Mouse (Mus musculus) MEL (cell line): Measurements from ENCODE around the gene Rassf10. TPM values are rescaled to one million over a fixed set of nuclear protein-coding genes. Genes with fewer than 3 reads are reported as not detected.

Experiments used
- DNase-seq: peaks from one replicate; pipeline ENCODE4 v3.0.0; 2011; ENCODE audit warnings: low read depth, low spot score
- H3K27ac ChIP-seq: 2 replicates; pipeline ENCODE4 v1.5.1; 2012; ENCODE audit warnings: low read depth, mild to moderate bottlenecking, control low read depth, low read length, moderate library complexity; ENCODE audit not compliant: control insufficient read depth
- H3K27me3 ChIP-seq, 2 experiments: fragments of 150-350 bp in 1 of 2; sonication (generic) in 1 of 2; 2 replicates each; pipeline ENCODE4 v1.6.1; 2012; ENCODE audit warnings: low read length in 2 of 2, mild to moderate bottlenecking in 2 of 2, improper control_type of control experiment in 1 of 2, moderate library complexity in 1 of 2; ENCODE audit not compliant: insufficient read depth in 2 of 2, control insufficient read depth in 1 of 2
- H3K36me3 ChIP-seq, 2 experiments: 2 replicates each; pipeline ENCODE4 v1.6.1; 2012 to 2014; ENCODE audit warnings: low read length in 2 of 2, improper control_type of control experiment in 1 of 2, inconsistent platforms in 1 of 2, mild to moderate bottlenecking in 1 of 2; ENCODE audit not compliant: insufficient read depth in 2 of 2, control insufficient read depth in 1 of 2
- H3K4me1 ChIP-seq, 2 experiments: fragments of 150-350 bp in 1 of 2; sonication (generic) in 1 of 2; 2 replicates each; pipeline ENCODE4 v1.6.1; 2012; ENCODE audit warnings: low read length in 2 of 2, improper control_type of control experiment in 1 of 2, mild to moderate bottlenecking in 1 of 2; ENCODE audit not compliant: insufficient read depth in 2 of 2, control insufficient read depth in 1 of 2
- H3K4me3 ChIP-seq, 2 experiments: fragments of 150-350 bp in 1 of 2; sonication (generic) in 1 of 2; 2 replicates each; pipeline ENCODE4 v1.5.1; 2012; ENCODE audit warnings: low read depth in 2 of 2, low read length in 2 of 2, mild to moderate bottlenecking in 2 of 2, moderate library complexity in 2 of 2, control low read depth in 1 of 2, improper control_type of control experiment in 1 of 2; ENCODE audit not compliant: control insufficient read depth in 1 of 2, insufficient read depth in 1 of 2
- H3K79me2 ChIP-seq: 2 replicates; pipeline ENCODE4 v1.6.1; 2012; ENCODE audit warnings: mild to moderate bottlenecking, low read length, moderate library complexity; ENCODE audit not compliant: control insufficient read depth, poor library complexity, insufficient read depth
- H3K9ac ChIP-seq: 2 replicates; pipeline ENCODE4 v1.6.1; 2012; ENCODE audit warnings: low read depth, mild to moderate bottlenecking, control low read depth, low read length, moderate library complexity; ENCODE audit not compliant: control insufficient read depth, poor library complexity, severe bottlenecking
- H3K9me3 ChIP-seq: fragments of 150-350 bp; sonication (generic); replicated peaks from 2 replicates; pipeline ENCODE4 v1.6.1; 2012; ENCODE audit warnings: mild to moderate bottlenecking, low read length, improper control_type of control experiment, moderate library complexity; ENCODE audit not compliant: insufficient read depth
- ETS1 ChIP-seq: IDR thresholded peaks from 2 replicates; pipeline ENCODE4 v1.6.1; 2012; ENCODE audit warnings: low read depth, mild to moderate bottlenecking, inconsistent platforms, low read length, improper control_type of control experiment, moderate library complexity
- GABPA ChIP-seq: IDR thresholded peaks from 2 replicates; pipeline ENCODE4 v1.6.1; 2012; ENCODE audit warnings: low read depth, mild to moderate bottlenecking, inconsistent platforms, low read length, improper control_type of control experiment, moderate library complexity
- JUND ChIP-seq: IDR thresholded peaks from 2 replicates; pipeline ENCODE4 v1.6.1; 2011; ENCODE audit warnings: low read depth, mild to moderate bottlenecking, improper control_type of control experiment, low read length
- MAZ ChIP-seq: IDR thresholded peaks from 2 replicates; pipeline ENCODE4 v1.6.1; 2012; ENCODE audit warnings: low read depth, mild to moderate bottlenecking, inconsistent platforms, low read length, improper control_type of control experiment
- MXI1 ChIP-seq: IDR thresholded peaks from 2 replicates; pipeline ENCODE4 v1.6.1; 2011; ENCODE audit warnings: mild to moderate bottlenecking, low read depth, low read length, improper control_type of control experiment
- MYC ChIP-seq: IDR thresholded peaks from 2 replicates; pipeline ENCODE4 v1.6.1; 2011; ENCODE audit warnings: low read depth, mild to moderate bottlenecking, low read length, improper control_type of control experiment, moderate library complexity
- POLR2AphosphoS2 ChIP-seq: IDR thresholded peaks from 2 replicates; pipeline ENCODE4 v1.6.1; 2011; ENCODE audit warnings: low read length, improper control_type of control experiment
- SIN3A ChIP-seq: IDR thresholded peaks from 2 replicates; pipeline ENCODE4 v1.6.1; 2012; ENCODE audit warnings: low read length, improper control_type of control experiment, inconsistent platforms
- ZMIZ1 ChIP-seq: IDR thresholded peaks from 2 replicates; pipeline ENCODE4 v1.6.1; 2012; ENCODE audit warnings: low read depth, mild to moderate bottlenecking, inconsistent platforms, low read length, improper control_type of control experiment, moderate library complexity
- polyA plus RNA-seq, 2 experiments: library from polyadenylated mRNA; stranded (reverse) in 1 of 2; unstranded in 1 of 2; fragments of >175 nt in 1 of 2; fragments of >200 nt in 1 of 2; gene quantifications; 2 replicates each; pipeline versions ENCODE4 v1.2.1 to v1.2.4; 2012; ENCODE audit warnings: low replicate concordance in 2 of 2, low read depth in 1 of 2; ENCODE audit not compliant: insufficient read length in 2 of 2, insufficient read depth in 1 of 2, missing spikeins in 1 of 2
- total RNA-seq: library from RNA; depleted of rRNA; stranded (reverse); fragments of 300-350 nt; gene quantifications from 2 replicates; pipeline ENCODE4 v1.2.3, GENCODE M21; 2012

Gene Rassf10
- total and polyA plus RNA-seq, 3 experiments, result not detected

- no peaks in the 10 kb centered on the region for H3K36me3 ChIP-seq
Measured at GRCm38 (mm10) chr7:113005726-113006125, 52.0 kb downstream of the Rassf10 start.

More at GRCm38 (mm10) chr7:113005726-113006125, 52.0 kb downstream of the Rassf10 start:
- no peaks in the 10 kb centered on the region for H3K9me3 ChIP-seq
- H3K27ac ChIP-seq, result no peak overlapping the region
- no peak overlapping the region for H3K4me3 ChIP-seq
- no peaks in the 10 kb centered on the region for H3K27me3 ChIP-seq
- no peak for TF ChIP-seq MAZ
- TF ChIP-seq MYC, result no peak
- no peak for TF ChIP-seq GABPA
- TF ChIP-seq MXI1, result no peak
- no peak for TF ChIP-seq POLR2AphosphoS2
- no peak for TF ChIP-seq ETS1
- no peak for TF ChIP-seq SIN3A
- no peak for TF ChIP-seq ZMIZ1
- no peak for TF ChIP-seq JUND
- no peaks in the 10 kb centered on the region for H3K79me2 ChIP-seq
- no peak for DNase-seq
- H3K4me1 ChIP-seq, result no peaks in the 10 kb centered on the region
- H3K9ac ChIP-seq, result no peak overlapping the region
